Mouse (Mus musculus): ENCODE results near the gene Relch. TPM values are rescaled to one million over a fixed set of nuclear protein-coding genes. Genes with fewer than 3 reads are reported as not detected.

Relch gene
- polyA plus RNA-seq (2015; fragmentation: Nextera tagmentation; extraction: Ambion mirVana) = 14.9 and 18.3 TPM in 2 replicates

DNA sequence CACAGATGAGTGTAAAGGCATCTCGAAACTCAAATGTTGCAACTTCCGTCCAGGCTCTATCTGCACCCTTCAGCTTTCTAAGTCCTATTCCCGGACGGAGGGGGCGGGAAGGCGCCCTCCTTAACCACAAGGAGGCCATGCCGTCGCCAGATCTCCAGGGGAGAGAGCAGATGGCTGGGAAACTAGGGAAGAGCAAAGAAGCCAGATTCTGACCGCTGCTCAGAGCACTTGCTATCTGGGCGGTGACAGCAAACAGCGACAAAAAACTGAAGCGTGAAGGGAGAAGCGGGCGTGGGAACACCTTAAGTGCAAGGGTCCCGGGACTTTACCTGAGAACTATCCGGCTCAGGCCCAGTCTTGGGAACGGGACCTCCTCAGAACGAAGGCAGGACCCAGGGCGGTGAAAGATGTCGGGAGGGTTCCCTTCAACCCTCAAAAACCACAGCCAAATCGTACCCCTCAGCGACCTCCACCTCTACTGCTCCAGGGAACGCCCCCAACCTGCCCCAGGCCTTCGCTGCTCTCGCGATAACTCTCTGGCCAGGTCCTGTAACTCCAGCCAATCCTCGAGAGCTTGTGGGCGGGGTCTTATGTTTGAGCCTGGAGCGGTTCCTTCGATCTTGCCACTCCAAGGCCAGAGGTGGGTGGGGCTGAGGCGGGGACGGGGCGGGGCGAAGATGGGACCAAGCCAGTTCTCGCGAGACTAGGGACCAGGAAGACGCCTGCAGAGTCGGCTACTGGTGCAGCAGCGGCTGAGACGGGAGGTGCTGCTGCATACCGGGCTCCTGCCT lies at the start of gene Relch, which contains the start of gene Pign:
Gene Relch, plus strand, starts transcription at position 691 of the 791 bp plus-strand sequence.
Gene Pign, minus strand, starts transcription at position 507 of the 791 bp plus-strand sequence.
- peak within 1 kb of the TSS; percentile 91 for H3K4me2 ChIP-seq
- no peaks in the 10 kb centered on the region for H3K36me3 ChIP-seq
- H3K4me1 ChIP-seq (replicated peaks) = peaks cover 10% of the 10 kb centered on the region
- WGBS = under 1% methylated on average over 41 of the region's 41 CpGs
- no peaks in the 10 kb centered on the region for H3K27me3 ChIP-seq
- no peaks in the 10 kb centered on the region for H3K9me3 ChIP-seq (replicated peaks)
- peak within 1 kb of the TSS; percentile 73 for H3K4me3 ChIP-seq
- H3K27ac ChIP-seq = peak within 1 kb of the TSS; percentile 84
- H3K9ac ChIP-seq = peak within 1 kb of the TSS; percentile 78
- peak; percentile 99 for ATAC-seq (replicated peaks; ENCODE audit: insufficient number of reproducible peaks, insufficient read depth, low FRiP score, low read depth)

DNA sequence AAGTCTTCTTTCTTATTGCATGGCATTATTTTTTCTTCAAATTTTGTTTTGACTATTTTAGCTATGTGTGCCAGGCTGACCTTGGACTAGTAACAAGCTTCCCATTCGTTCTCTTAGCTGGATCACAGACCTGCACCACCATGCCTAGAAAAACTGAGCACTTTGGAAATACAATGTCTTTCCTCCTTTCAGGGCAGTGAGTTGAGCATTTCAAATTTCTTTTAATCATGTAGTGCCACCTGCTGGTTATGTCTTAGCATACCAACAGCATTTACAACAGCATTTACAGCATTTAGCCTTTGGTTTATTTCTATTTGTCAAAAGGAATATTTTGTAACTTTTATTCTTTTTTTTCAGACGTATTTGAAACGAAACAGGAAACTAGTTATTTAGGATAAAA lies 33.2 kb upstream of the Relch start:
- 41% methylated on average over 3 of the region's 3 CpGs for WGBS
- no peaks in the 10 kb centered on the region for H3K4me1 ChIP-seq (replicated peaks)
- ATAC-seq (replicated peaks; ENCODE audit: insufficient number of reproducible peaks, insufficient read depth, low FRiP score, low read depth) = no peak
- H3K27ac ChIP-seq = no peak overlapping the region
- no peak overlapping the region for H3K4me3 ChIP-seq
- no peaks in the 10 kb centered on the region for H3K36me3 ChIP-seq
- H3K9ac ChIP-seq = no peak overlapping the region
- H3K4me2 ChIP-seq = no peak overlapping the region
- no peaks in the 10 kb centered on the region for H3K27me3 ChIP-seq
- H3K9me3 ChIP-seq (replicated peaks) = no peaks in the 10 kb centered on the region

DNA sequence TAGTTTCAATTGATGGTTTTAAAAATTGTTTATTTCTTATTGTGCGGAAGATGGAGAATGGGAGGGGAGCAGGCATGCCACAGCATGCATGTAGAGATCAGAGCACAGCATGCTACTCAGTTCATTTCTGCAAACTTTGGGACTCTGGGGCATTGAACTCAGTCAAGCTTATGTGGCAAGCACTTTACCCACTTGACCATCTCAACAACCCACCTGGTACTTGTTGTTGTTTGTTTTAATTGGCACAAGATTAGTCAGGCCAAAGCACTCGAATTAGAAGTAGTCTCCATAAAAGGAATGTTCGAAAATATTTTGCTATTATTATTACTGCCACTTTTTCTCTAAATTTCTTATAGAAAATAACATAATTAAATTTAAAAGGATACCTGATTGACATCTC lies 19.6 kb upstream of the Relch start:
- Histone ChIP-seq H3K9ac (no peak overlapping the region), H3K9me3 (replicated peaks) (no peaks in the 10 kb centered on the region), H3K4me3 (no peak overlapping the region), H3K4me2 (no peak overlapping the region), H3K4me1 (replicated peaks) (no peaks in the 10 kb centered on the region), H3K36me3 (peaks cover 33% of the 10 kb centered on the region), H3K27ac (no peak overlapping the region), H3K27me3 (no peaks in the 10 kb centered on the region)
- 79% methylated on average over 3 of the region's 3 CpGs for WGBS
- ATAC-seq (replicated peaks; ENCODE audit: insufficient number of reproducible peaks, insufficient read depth, low FRiP score, low read depth) = no peak

DNA sequence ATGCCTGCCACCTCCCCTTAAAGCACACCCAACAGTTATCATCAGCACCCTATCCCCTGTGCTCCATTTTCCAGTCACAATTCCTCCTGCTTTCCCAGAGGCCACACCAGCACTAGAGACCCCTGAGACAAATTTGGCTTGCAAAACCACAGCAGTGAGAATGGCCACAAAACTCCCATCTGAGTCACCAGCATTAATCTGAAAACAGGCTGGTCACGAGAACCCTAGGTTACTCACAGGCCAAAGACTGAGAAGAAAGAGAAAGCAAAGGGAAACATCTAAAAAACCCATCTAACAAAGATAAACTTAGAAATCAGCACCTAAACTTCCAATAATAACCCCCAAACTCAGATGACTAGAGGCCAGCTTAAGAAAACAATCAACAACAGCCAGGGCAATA lies 13.0 kb upstream of the Relch start:
- no peaks in the 10 kb centered on the region for H3K9me3 ChIP-seq (replicated peaks)
- no peaks in the 10 kb centered on the region for H3K4me1 ChIP-seq (replicated peaks)
- no peak for ATAC-seq (replicated peaks; ENCODE audit: insufficient number of reproducible peaks, insufficient read depth, low FRiP score, low read depth)
- H3K4me3 ChIP-seq = no peak overlapping the region
- no peaks in the 10 kb centered on the region for H3K27me3 ChIP-seq
- H3K27ac ChIP-seq = no peak overlapping the region
- H3K4me2 ChIP-seq = no peak overlapping the region
- H3K36me3 ChIP-seq = peaks cover 29% of the 10 kb centered on the region
- no peak overlapping the region for H3K9ac ChIP-seq
- WGBS = 89% methylated on average over 1 of the region's 1 CpGs

DNA sequence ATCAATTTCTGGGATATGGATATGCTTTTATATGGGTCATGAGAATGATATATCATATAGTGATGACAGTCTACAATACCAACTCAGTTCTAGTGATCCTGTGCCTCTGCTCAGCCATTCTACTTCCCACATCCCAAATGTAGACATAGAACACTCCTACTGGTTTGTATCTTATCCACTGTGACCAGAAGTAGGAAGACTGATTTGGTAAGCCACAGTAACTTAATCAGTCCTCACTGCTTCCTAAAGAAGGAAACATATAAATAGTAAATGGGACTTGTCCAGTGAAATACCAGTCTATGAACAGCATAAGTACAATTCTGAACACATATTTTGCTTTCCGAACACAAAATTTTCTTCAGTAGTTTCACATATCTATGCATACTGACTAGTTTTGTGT lies 9.7 kb upstream of the Relch start:
- no peaks in the 10 kb centered on the region for H3K27me3 ChIP-seq
- WGBS = 91% methylated on average over 1 of the region's 1 CpGs
- no peaks in the 10 kb centered on the region for H3K9me3 ChIP-seq (replicated peaks)
- ATAC-seq (replicated peaks; ENCODE audit: insufficient number of reproducible peaks, insufficient read depth, low FRiP score, low read depth) = no peak
- H3K27ac ChIP-seq = no peak overlapping the region
- H3K4me2 ChIP-seq = no peak overlapping the region
- peaks cover 26% of the 10 kb centered on the region; the same call in 1 of the 2 replicates for H3K36me3 ChIP-seq
- H3K9ac ChIP-seq = no peak overlapping the region
- no peaks in the 10 kb centered on the region for H3K4me1 ChIP-seq (replicated peaks)
- no peak overlapping the region for H3K4me3 ChIP-seq

DNA sequence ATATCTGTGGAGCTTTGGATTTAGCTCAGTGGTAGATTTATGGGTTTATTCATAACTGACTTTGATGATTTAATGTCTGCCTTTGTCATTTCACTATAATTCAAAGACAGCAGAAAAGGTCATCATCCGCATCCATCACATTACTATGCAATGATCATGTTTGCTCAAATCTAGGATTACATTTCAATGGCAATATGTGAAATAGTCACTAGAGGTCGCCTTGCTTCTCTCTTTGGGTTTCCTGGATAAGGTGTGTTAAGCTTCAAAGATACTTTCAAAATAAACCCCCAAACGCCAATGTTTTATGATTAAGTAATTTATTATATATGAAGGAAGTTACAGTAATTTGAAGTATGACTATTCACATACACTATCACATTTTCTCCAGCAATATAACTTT lies 3.6 kb upstream of the Relch start:
- ATAC-seq (replicated peaks; ENCODE audit: insufficient number of reproducible peaks, insufficient read depth, low FRiP score, low read depth) = no peak
- no peaks in the 10 kb centered on the region for H3K27me3 ChIP-seq
- WGBS = 21% methylated on average over 3 of the region's 3 CpGs
- H3K4me1 ChIP-seq (replicated peaks) = peaks cover 7% of the 10 kb centered on the region
- H3K9ac ChIP-seq = no peak overlapping the region
- H3K4me2 ChIP-seq = no peak overlapping the region
- no peak overlapping the region for H3K27ac ChIP-seq
- H3K4me3 ChIP-seq = no peak overlapping the region
- no peaks in the 10 kb centered on the region for H3K9me3 ChIP-seq (replicated peaks)
- H3K36me3 ChIP-seq = peaks cover 18% of the 10 kb centered on the region; the same call in 1 of the 2 replicates

DNA sequence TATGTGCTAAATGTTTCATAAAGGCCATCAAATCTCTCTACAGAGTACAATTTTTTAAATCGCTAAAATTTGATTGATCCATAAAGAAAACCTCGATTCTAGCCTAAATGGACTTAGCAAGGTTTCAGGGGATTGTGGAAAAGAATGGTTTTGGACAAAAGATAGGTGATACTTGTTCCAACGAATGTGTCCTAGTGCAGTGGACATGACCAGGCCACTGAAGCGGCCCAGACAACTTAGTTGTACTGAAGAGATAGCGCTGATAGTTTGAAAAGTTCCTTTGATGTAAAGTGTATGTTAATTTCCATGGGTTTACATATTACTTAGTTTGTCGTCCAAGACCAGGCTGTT lies 866 bp upstream of the Relch start:
- Histone ChIP-seq H3K9me3 (replicated peaks) (no peaks in the 10 kb centered on the region), H3K27ac (peak overlapping the region; percentile 84), H3K9ac (peak overlapping the region; percentile 71), H3K27me3 (no peaks in the 10 kb centered on the region), H3K4me1 (replicated peaks) (peaks cover 10% of the 10 kb centered on the region), H3K4me3 (peak overlapping the region; percentile 73), H3K36me3 (no peaks in the 10 kb centered on the region), H3K4me2 (peak overlapping the region; percentile 61)
- WGBS = 5% methylated on average over 6 of the region's 6 CpGs
- ATAC-seq (replicated peaks; ENCODE audit: insufficient number of reproducible peaks, insufficient read depth, low FRiP score, low read depth) = no peak

DNA sequence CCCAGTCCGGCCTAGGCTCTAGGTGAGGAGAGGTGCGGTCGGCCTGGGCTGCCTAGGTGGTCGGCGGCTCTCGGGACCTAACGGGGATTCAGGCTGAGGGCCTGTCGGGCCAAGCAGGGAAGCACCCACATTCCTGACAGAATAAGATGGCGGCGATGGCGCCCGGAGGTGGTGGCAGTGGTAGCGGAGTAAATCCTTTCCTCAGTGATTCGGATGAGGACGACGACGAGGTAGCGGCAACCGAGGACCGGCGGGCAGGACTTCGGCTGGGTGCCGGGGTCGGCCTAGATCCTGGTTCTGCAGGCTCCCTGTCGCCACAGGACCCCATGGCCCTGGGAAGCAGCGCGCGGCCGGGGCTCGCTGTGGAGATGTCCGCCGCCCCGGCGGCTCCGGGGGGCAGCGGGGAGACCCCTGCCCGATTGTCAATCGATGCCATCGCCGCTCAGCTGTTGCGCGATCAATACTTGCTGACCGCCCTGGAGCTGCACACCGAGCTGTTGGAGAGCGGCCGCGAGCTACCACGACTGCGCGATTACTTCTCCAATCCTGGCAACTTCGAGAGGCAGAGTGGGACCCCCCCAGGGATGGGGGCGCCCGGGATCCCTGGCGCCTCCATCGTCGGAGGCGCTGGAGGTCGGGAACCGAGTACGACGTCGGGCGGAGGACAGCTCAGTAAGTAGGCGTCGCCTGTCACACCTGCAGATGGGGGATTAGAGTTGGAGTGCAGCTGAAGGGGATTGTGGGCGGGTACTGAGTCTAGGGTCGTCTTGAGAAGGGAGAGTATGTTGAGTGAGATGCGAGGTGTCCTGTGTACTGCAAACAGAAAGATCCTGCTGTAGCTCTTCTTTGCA lies 526 bp downstream of the Relch start:
- Histone ChIP-seq H3K27ac (peak overlapping the region; percentile 60), H3K9ac (peak overlapping the region; percentile 78), H3K4me2 (peak overlapping the region; percentile 91), H3K36me3 (no peaks in the 10 kb centered on the region), H3K9me3 (replicated peaks) (no peaks in the 10 kb centered on the region), H3K4me1 (replicated peaks) (peaks cover 10% of the 10 kb centered on the region), H3K27me3 (no peaks in the 10 kb centered on the region), H3K4me3 (peak overlapping the region; percentile 73)
- ATAC-seq (replicated peaks; ENCODE audit: insufficient number of reproducible peaks, insufficient read depth, low FRiP score, low read depth) = peak; percentile 16
- under 1% methylated on average over 68 of the region's 68 CpGs for WGBS

DNA sequence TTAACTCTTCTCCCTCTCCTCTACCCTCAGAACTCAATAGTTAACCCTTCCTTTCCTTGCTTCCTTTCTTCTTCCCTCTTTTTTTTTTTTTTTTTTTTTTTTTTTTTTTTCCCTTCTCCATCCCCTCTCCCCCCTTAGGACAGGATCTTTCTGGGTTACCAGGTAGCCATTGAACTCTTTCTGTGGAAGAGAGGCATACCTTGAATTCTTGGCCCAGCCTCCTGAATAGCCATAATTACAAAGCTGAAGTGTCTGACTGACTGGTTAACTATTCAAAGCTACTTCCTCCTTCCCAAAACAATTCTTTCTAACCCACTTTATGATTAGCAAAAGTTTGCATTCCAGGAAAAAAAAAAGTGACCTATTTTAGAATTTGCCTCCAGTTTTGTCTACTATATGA lies 6.0 kb downstream of the Relch start:
- Histone ChIP-seq H3K36me3 (no peaks in the 10 kb centered on the region), H3K4me1 (replicated peaks) (peaks cover 7% of the 10 kb centered on the region), H3K9me3 (replicated peaks) (no peaks in the 10 kb centered on the region), H3K4me3 (no peak overlapping the region), H3K27ac (no peak overlapping the region), H3K27me3 (no peaks in the 10 kb centered on the region), H3K4me2 (no peak overlapping the region), H3K9ac (no peak overlapping the region)
- no peak for ATAC-seq (replicated peaks; ENCODE audit: insufficient number of reproducible peaks, insufficient read depth, low FRiP score, low read depth)

DNA sequence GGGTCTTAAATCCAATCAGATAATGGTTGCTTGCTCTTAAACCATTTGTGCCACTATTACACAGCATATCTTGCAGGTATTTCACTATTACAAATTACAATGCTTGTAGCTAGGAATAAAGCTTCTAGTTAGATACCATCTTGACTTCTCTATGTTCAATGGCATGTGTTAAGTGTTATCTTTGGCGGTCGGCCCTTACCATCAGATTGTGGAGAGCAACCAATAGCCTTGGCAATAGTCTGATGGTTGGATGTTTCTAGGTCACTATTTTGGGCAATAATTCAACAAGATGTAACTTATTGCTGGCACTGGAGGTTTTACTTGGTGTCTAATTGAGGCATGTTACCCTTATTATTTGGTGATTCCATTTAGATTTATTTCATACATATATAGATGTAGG lies 11.1 kb downstream of the Relch start:
- Histone ChIP-seq H3K27ac (no peak overlapping the region), H3K27me3 (no peaks in the 10 kb centered on the region), H3K36me3 (no peaks in the 10 kb centered on the region), H3K4me1 (replicated peaks) (no peaks in the 10 kb centered on the region), H3K9ac (no peak overlapping the region), H3K4me2 (no peak overlapping the region), H3K4me3 (no peak overlapping the region), H3K9me3 (replicated peaks) (no peaks in the 10 kb centered on the region)
- ATAC-seq (replicated peaks; ENCODE audit: insufficient number of reproducible peaks, insufficient read depth, low FRiP score, low read depth) = no peak
- WGBS = 82% methylated on average over 2 of the region's 2 CpGs

DNA sequence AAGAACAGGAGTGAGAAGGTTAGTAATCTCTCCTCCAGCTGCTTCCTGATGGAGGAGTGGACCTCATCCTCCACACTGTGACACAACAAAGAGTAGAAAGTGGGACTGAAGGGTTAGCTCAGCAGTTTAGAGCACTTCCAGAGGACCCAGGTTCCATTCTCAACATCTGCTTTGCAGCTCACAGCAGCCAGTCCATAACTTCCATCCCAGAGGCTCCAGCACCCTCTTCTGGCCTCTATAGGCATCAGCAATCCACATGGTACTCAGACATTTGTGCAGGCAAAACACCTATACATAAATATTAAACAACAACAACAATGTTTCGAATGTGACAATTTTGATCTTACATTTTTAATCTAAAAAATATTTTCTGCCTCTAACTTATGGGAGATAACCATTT lies 16.9 kb downstream of the Relch start:
- Histone ChIP-seq H3K4me3 (no peak overlapping the region), H3K9me3 (replicated peaks) (no peaks in the 10 kb centered on the region), H3K36me3 (no peaks in the 10 kb centered on the region), H3K9ac (no peak overlapping the region), H3K27me3 (no peaks in the 10 kb centered on the region), H3K4me1 (replicated peaks) (no peaks in the 10 kb centered on the region), H3K27ac (no peak overlapping the region), H3K4me2 (no peak overlapping the region)
- ATAC-seq (replicated peaks; ENCODE audit: insufficient number of reproducible peaks, insufficient read depth, low FRiP score, low read depth) = no peak
- WGBS = 81% methylated on average over 1 of the region's 1 CpGs

Data from heart, embryonic 15.5 days (tissue).